ENCODE assay signal across 9 mouse cellular contexts in the genomic region with DNA sequence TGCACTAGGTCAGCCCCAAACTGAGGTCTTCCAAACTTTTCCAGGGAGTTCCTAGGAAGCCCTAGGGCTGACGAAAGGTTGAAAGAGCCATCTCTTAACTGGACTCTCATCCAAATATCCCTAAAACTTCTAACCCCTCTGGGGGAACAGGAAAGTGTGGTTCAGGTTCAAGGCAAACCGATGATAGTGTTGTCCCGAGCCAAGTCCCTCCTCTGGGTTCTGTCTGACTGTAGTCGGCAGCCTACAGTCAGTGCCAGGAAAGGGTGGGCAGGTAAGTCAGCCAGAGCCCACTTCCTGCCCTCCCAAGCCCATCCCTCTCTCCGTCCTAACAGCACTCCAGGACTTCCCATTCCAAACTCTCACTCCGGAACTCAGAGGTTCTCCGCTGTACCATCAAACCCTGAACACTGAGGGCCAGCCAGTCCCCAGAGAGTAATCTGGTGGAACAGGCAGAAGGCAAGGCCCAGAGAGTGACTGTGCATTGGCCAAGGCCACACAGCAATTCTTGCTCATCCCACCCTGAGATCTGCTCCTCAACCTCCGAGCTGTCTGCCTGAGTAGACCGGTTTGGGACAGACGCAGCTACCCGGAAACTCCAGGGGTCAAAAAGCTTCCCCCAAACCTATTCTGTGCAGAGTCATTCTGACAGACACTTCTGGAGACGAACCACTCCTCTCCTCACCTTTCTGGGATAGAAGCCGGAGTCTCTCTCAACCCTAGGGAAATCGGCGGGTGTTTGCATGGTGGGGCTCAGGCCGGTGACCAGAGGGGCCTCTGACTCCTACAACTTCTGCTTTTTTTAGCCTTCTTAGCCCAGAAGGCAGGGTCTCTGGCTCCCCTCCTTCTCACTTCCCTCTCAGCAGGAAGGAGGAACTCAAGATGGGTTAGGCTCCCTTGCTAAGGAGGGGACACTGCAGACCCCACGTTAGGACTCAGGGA. TPM values are rescaled to one million over a fixed set of nuclear protein-coding genes. Genes with fewer than 3 reads are reported as not detected.
DNase-seq lines count a peak whose midpoint lies in the region; ATAC-seq and TF ChIP-seq lines count a peak whose summit lies in the region.
"Had no signal": no experiment of that assay in that cellular context is flagged by ENCODE, and none has a peak within 500 bp of the region (broad histone marks: within the 10 kb centered on the region; RNA-seq: fewer than 3 reads in every experiment).

No protein-coding gene starts in this region.

- H3K9ac ChIP-seq in heart, embryonic 12.5 days: peak overlapping the region; percentile 26; the same call in 1 of the 2 replicates

- 61% methylated on average over 17 of the region's 17 CpGs for WGBS in heart, embryonic 12.5 days

- H3K9me3 ChIP-seq in heart, embryonic 12.5 days (replicated peaks): no peaks in the 10 kb centered on the region
- H3K9me3 ChIP-seq in E14TG2a.4 (ENCODE audit: low read length): no peaks in the 10 kb centered on the region
- no peaks in the 10 kb centered on the region for H3K9me3 ChIP-seq in megakaryocyte, embryonic 14.5 days
- H3K9me3 ChIP-seq: embryonic facial prominence, embryonic 10.5 days had no signal

- H3K4me3 ChIP-seq in heart, embryonic 12.5 days: no peak overlapping the region
- peak overlapping the region; percentile 41 for H3K4me3 ChIP-seq in E14TG2a.4 (replicated peaks; ENCODE audit: low read length)
- H3K4me3 ChIP-seq in cortical plate, adult 2 months (ENCODE audit: insufficient read depth, low read length): no peak overlapping the region
- peak overlapping the region; percentile 94 for H3K4me3 ChIP-seq in megakaryocyte, embryonic 14.5 days (replicated peaks)
- H3K4me3 ChIP-seq: embryonic facial prominence, embryonic 10.5 days had no signal

- H3K27me3 ChIP-seq in heart, embryonic 12.5 days (replicated peaks): no peaks in the 10 kb centered on the region
- H3K27me3 ChIP-seq in E14TG2a.4 (ENCODE audit: insufficient read depth, low read length): no peaks in the 10 kb centered on the region
- peaks cover 11% of the 10 kb centered on the region for H3K27me3 ChIP-seq in megakaryocyte, embryonic 14.5 days (replicated peaks)

- DNase-seq in heart, postnatal 4 days: no peak
- DNase-seq in neural tube, embryonic 10.5 days (ENCODE audit: extremely low spot score, low spot score): no peak
- DNase-seq in layer of hippocampus, postnatal 36 days: no peak
- no peak for DNase-seq in left cerebral cortex, postnatal 14 days (ENCODE audit: low spot score in 2 of 2)

- H3K36me3 ChIP-seq in heart, embryonic 12.5 days: 0 out of 2 replicates have a peak, but pooled peaks cover under 1% of the 10 kb centered on the region
- H3K36me3 ChIP-seq in E14TG2a.4 (ENCODE audit: insufficient read depth, low read length): peaks cover 80% of the 10 kb centered on the region
- H3K36me3 ChIP-seq in megakaryocyte, embryonic 14.5 days (replicated peaks; ENCODE audit: low read length): peaks cover 29% of the 10 kb centered on the region

- no peak overlapping the region for H3K4me2 ChIP-seq in heart, embryonic 12.5 days

- intact Hi-C loops in left cerebral cortex, postnatal 14 days (cut with DNase I): no loop called here

- H3K27ac ChIP-seq in heart, embryonic 12.5 days (ENCODE audit: poor library complexity, severe bottlenecking): no peak overlapping the region
- H3K27ac ChIP-seq in cortical plate, adult 2 months (ENCODE audit: insufficient read depth, low read length): 0 out of 2 replicates have a peak overlapping the region, but pooled peaks have one; percentile 13
- H3K27ac ChIP-seq: embryonic facial prominence, embryonic 10.5 days had no signal

- no peak for TF ChIP-seq POLR2A in cortical plate, adult 2 months (IDR thresholded peaks at IDR 0.05; ENCODE audit: extremely low read depth, insufficient read depth, low read length)

- peaks cover 57% of the 10 kb centered on the region for H3K4me1 ChIP-seq in heart, embryonic 12.5 days (replicated peaks)
- H3K4me1 ChIP-seq in E14TG2a.4 (replicated peaks; ENCODE audit: low read depth, low read length): peaks cover 100% of the 10 kb centered on the region
- no peaks in the 10 kb centered on the region for H3K4me1 ChIP-seq in cortical plate, adult 2 months (ENCODE audit: control insufficient read depth, insufficient read depth, low read length)
- H3K4me1 ChIP-seq in megakaryocyte, embryonic 14.5 days: peaks cover 89% of the 10 kb centered on the region

- ATAC-seq in heart, embryonic 12.5 days (ENCODE audit: insufficient number of reproducible peaks, low FRiP score): no peak

- no peak for TF ChIP-seq CTCF in E14TG2a.4 (conservative IDR thresholded peaks at IDR 0.05; ENCODE audit: low read length)
- TF ChIP-seq CTCF in cortical plate, adult 2 months (IDR thresholded peaks at IDR 0.05; ENCODE audit: extremely low read depth, insufficient read depth, low read length): no peak

RNA-seq across cellular contexts. Expression of gene Rps6ka1, which starts 13.4 kb away (rescaled TPM):
- polyA plus RNA-seq in heart, embryonic 12.5 days (2016; fragmentation: Nextera tagmentation; extraction: Ambion mirVana): 21.7 and 23.5 TPM in 2 replicates
- 10 to 100 TPM in 1 of 2 experiments, 1 to 10 TPM in 1; 9.1 to 10.7 TPM for total RNA-seq in heart, postnatal 4 days (2021)
- polyA plus RNA-seq in cortical plate, adult 2 months (2012; rRNA removed): 13.2 and 13.3 TPM in 2 replicates
- polyA plus RNA-seq in megakaryocyte, embryonic 14.5 days (2012; ENCODE audit: insufficient read depth, low replicate concordance): 35.6 and 41.3 TPM in 2 replicates
- 10 to 100 TPM in 1 of 2 experiments, 1 to 10 TPM in 1; 9.6 to 11.3 TPM for total RNA-seq in layer of hippocampus, postnatal 36 days (2021)
- total RNA-seq in left cerebral cortex, postnatal 14 days (2021): 10 to 100 TPM; 12.7 TPM

Comparison
In these comparisons a context has a peak if more than half of its experiments do, and no peak if none do; other contexts are left out.
1. H3K4me3 ChIP-seq: peak in E14TG2a.4 (single experiment) and megakaryocyte, embryonic 14.5 days (single experiment); none in heart, embryonic 12.5 days (single experiment) and cortical plate, adult 2 months (single experiment).